Mouse (Mus musculus) gastrocnemius, postnatal 25 days (tissue): ENCODE data around the gene Optn. TPM values are rescaled to one million over a fixed set of nuclear protein-coding genes. Genes with fewer than 3 reads are reported as not detected.
"Not testable (repeated sequence)": the region's sequence is repeated elsewhere in the genome, so short reads cannot be mapped to it uniquely, and the experiment has no call there.

ENCODE experiments used
- DNase-seq: peaks from one replicate; pipeline ENCODE4 v3.0.0; 2022
- long read RNA-seq, 2 experiments: library from polyadenylated mRNA; stranded (forward); transcript quantifications; one replicate each; pipeline ENCODE4 v2.0.0; 2021
- total RNA-seq, 2 experiments: library from RNA; stranded (reverse); gene quantifications; 1 replicate in 1 of 2; 2 replicates in 1 of 2; pipeline ENCODE4 v1.2.3; 2021

Gene Optn
- 10 to 100 TPM; 58.9 to 62.0 TPM for total RNA-seq
- long read RNA-seq, experiment 1, transcript Optn-202 (14 exons, 2,614 nt) = major isoform, 22 of 77 reads
- long read RNA-seq, experiment 1, partial matches to known transcripts = 7 of 77 reads
- long read RNA-seq, experiment 1, other reads (novel, unspliced or antisense) = 46 of 77 reads
- long read RNA-seq, experiment 2, transcript Optn-202 (14 exons, 2,614 nt) = major isoform, 55 of 97 reads
- long read RNA-seq, experiment 2, transcript Optn-201 (15 exons, 2,411 nt) = minor isoform, 13 of 97 reads
- long read RNA-seq, experiment 2, partial matches to known transcripts = 2 of 97 reads
- long read RNA-seq, experiment 2, other reads (novel, unspliced or antisense) = 27 of 97 reads

DNA sequence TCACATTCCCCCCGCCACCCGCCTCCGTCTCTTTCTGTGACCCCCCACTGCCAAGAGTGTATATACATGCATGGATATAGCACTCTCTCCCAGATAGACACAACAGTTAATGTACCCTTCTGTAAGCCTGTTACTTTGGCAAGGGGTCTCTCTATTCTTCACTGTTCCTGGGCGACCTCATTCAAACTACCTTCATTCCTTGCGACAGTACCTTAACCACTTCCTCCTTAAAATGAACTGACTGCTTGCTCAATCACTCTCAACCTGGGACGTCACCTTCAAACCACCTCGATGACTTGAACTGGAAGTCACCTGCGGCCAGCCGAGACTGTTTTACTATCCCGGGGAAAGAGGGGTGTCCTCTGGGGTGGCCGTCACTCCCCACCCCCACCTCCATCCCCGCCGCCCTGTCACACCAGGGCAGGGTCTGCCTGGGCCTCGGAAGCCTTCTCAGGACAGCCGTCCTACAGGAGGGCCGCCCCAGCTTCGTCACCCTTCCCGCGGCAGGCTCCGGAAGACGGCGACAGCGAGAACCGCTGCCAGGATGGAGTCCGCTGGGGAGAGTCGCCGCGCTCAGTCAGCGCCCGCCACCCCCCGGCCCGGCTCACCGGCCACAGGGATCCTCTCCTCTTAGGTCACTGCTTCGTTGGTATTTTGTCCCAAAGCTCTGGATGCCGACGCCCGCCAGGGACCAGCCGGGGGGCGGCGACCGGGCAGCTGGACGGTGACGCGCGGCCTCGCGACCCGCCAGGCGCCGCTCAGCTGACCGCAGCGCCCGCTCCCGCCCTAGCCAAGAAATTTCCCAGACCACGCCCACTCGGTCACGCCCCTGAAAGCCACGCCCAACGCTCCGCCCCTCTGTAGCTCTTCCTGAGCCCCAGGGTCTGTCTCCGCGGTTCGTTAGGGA lies at the start of gene Optn:
Optn (minus strand) TSS at position 753 of the 907 bp plus-strand sequence.
- DNase-seq = peak; percentile 84

DNA sequence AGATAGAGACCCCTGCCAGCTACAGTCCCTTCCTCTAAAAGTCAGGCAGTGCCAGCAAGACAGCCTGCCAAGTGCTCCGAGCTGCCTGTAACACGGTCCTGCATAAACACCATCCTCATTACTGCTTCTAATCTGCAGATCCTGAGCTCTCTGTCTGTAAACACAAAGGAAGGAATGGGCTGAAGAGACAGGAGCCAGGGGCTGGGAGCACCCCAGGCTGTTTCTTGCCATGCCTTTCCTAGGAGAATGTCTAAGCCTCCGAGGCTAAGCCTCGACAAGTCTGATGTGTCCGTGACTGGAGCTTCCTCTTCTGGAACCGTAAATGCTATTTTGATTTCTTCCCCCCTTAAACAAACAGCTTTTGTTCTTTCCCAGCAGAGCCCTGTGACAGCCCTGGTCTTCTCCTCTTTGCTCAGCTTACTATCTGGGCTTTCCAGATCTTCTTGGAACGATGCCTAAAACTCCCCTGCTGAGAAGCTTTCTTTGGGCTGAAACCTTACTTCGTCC lies 49.0 kb upstream of the Optn start:
- no peak for DNase-seq

DNA sequence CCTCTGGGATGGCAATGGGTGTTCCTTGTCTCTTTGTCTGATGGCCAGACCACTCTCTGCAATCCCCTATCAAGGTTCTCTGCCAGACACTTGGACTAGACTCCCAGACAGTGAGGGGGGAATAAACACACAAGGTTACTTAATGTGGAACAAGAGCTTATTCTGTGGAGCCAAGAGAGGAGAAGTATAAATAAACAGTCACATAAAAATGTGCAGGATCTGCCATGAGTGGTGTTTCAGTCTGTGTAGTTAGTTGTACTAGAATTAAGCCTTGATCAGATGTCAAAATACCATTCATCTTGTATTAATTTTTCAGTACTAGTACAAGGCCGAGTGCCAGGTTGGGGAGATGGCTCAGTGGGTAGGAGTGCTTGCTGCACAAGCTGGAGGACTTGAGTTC lies 39.0 kb upstream of the Optn start:
- DNase-seq = no peak

GRCm38 (mm10) chr2:5101743-5102245 lies 37.9 kb upstream of the Optn start:
- no peak for DNase-seq

GRCm38 (mm10) chr2:5099176-5099575 lies 35.3 kb upstream of the Optn start:
- no peak for DNase-seq

DNA sequence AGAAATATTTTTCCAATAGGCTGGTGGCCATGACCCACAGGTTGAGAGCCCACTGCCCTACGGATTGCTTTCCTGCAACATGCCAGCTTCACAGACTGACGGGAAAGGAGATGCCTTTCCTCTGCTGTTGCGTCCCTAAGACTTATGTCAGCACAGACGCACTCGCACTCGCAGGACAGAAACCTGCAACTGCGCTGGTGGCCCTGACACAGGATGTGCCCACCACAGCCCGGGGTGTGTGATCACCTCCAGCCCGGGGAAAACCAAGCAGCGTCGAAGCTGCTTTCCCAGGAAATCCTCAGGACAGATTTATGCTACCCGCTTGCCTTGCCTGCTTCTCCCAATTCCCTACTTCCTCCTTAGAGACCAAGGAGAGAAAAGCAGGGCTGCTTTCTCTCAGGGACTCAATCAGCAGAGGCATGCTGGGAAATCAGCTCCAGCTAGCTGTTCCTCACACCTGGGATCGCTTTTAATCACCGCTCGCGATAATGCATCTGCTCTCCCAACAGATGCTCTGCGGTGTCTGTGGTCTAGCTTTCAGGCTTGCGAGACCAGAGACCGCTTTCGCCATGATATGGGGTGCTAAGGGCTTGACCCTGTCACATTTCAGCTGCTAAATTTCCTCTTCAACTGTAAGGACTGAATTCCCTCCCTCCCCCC lies 34.1 kb upstream of the Optn start:
- DNase-seq = no peak

DNA sequence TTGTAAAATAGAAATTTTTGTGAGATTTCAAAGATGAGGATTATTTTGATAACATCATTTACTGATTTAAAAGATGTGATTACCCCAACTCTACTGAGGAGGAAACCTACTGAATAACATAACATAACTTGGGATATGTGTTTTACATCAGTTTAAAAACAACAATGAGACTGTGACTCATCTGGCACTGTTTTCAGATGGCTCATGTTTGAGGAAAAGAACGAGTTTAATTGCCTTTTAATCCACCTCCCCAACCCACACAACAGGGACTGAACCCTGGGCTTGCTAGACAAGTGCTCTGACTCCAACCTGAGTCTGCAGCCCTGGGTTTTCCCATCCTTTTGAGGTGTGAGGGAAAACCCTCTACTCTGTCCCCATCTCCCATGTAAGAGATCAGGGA lies 31.5 kb upstream of the Optn start:
- no peak for DNase-seq

- DNase-seq = no peak
Measured at GRCm38 (mm10) chr2:5094876-5095275, 31.0 kb upstream of the Optn start.

DNA sequence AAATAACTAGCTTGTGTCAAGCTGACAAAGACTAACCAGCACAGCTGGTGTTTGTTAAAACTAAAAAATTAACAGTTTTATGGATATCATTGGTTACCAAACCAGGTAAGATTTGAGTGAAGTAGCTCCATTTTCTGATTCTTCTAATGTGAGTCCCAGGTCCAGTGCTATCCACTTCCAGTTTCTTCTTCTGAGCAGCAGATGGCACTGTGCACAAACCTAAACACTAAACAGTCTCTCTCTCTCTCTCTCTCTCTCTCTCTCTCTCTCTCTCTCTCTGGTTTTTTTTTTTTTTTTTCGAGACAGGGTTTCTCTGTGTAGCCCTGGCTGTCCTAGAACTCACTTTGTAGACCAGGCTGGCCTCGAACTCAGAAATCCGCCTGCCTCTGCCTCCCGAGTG lies 26.5 kb upstream of the Optn start:
- DNase-seq = not testable (repeated sequence)

- DNase-seq = no peak
Measured at GRCm38 (mm10) chr2:5087667-5088066, 23.8 kb upstream of the Optn start.

GRCm38 (mm10) chr2:5083739-5084138 lies 19.9 kb upstream of the Optn start:
- DNase-seq = no peak

- DNase-seq = peak; percentile 16
Measured at GRCm38 (mm10) chr2:5080053-5080787, 16.4 kb upstream of the Optn start.

DNA sequence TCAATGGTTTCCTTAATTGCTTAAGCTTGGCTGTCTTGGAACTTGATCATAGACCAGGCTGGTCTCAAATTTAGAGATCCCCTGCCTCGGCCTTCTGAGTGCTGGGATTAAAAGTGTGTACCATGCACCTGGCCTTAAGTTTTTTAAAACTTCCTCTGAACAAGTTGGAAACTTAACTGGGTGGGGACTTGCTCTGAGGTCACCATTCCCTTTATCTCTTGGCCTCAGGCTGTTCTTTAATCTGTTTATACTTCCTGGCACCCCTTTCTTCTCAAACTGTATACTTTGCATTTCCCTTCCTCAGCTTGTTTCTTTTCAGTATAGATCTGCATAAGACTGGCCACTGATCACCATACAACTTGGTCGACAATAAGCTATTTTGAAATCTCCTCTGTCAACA lies 14.1 kb upstream of the Optn start:
- no peak for DNase-seq

DNA sequence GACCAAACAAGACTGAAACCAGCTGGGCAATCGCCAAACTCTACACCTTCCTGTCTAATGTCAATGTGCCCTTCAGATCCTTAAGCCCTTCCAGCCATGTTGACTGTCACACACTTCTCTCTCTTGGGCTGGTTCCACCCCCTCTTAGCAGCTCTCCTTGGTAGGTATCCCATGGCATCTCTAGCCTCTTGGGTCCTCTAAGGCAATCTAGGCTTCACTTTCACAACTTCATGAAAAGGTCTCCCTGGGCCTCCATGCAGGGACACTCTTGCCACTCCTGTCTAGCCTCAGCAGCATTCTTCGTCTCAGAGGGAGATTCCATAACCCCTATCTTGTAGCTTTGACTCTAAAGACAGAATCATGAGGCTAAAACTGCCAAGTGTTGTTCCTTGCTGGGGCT lies 13.6 kb upstream of the Optn start:
- DNase-seq = no peak

- DNase-seq = no peak
Measured at GRCm38 (mm10) chr2:5075856-5076255, 12.0 kb upstream of the Optn start.

DNA sequence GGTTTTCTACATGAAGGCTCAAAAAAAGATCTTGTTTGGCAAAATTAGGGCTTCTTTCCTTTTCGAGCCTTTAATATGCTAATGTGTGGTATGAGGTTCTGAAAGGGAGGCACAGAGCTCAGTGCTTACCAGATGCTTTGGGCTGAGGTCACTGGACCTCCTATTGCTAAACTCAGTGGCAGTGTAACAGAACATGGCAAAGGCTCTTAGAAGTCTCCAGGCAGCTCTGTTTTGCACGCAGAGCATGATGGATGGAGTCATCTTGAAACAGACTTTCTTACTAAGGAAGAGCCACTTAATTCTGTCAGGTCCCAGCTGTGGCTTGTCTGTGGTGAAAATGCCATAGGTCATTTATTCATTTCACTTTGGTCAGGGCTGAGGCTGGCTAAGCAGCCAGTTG lies 11.6 kb upstream of the Optn start:
- no peak for DNase-seq

DNA sequence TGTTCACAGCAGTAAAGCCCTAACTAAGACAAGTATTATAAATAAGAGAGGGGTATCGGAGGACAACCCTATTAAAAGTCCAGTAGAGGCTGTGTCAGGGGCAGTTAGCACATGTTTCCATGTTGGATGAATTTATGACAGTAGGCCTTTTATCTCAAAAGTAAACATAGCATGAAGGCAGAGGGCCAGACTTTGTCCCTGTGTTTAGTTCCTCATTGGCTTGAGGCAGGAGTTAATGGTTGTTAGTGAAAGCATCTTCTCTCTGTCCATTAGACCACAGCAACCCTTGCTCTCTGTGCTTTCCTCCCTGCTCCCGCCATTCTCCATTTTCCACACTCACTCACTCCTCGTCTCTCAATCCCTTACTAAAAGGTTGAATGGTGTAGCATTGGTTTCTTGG lies 9.9 kb upstream of the Optn start:
- DNase-seq = no peak

DNA sequence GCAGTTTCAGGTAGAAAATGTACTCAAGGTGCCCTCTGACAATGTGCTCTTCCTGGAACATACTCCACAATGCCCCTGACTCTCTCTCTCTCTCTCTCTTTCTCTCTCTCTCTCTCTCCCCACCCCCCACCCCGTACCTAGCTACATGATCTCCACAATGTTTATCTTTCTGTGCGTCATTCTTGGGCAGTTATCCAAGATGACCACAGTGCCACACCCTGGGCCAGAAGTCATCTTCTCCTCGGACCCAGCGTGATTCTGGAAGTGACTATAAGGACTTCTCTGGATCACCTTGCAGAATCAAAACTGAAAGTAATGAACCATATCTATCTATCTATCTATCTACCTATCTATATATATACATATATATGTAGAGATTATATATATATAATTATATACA lies 4.1 kb upstream of the Optn start:
- no peak for DNase-seq

DNA sequence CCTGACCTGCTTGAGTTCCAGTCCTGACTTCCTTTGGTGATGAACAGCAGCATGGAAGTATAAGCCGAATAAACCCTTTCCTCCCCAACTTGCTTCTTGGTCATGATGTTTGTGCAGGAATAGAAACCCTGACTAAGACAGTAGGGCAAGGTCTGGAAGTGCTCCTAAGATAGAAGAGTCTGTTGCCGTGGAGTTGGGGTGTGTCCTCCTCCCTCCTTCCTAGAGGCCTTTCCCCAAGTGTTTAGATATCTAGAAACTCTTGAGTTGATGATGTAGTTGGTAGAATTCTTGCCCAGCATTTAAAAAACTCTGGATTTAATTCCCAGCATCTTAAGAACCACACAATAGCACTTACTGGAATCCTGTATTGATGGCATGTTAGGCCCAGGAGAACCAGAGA lies 3.4 kb upstream of the Optn start:
- not testable (repeated sequence) for DNase-seq

DNA sequence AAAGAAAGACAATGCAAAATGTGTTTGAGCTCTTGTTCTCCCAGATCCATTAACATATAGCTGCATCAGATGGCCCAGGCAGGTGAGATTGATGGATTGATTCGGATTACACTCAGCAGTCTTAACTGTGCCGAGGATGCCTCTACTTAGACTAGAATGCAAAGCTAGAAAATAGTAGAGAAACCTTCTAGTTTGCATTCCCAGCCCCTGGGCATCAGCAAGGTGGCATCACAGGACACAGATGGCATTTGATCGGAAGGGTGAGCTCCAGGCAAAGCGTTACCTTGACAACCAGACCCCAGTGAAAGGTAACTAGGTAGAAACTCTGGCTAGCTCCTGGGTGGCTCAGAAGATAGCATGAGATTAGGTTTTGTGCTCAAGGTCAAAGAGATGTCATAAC lies 396 bp upstream of the Optn start:
- peak; percentile 3 for DNase-seq

DNA sequence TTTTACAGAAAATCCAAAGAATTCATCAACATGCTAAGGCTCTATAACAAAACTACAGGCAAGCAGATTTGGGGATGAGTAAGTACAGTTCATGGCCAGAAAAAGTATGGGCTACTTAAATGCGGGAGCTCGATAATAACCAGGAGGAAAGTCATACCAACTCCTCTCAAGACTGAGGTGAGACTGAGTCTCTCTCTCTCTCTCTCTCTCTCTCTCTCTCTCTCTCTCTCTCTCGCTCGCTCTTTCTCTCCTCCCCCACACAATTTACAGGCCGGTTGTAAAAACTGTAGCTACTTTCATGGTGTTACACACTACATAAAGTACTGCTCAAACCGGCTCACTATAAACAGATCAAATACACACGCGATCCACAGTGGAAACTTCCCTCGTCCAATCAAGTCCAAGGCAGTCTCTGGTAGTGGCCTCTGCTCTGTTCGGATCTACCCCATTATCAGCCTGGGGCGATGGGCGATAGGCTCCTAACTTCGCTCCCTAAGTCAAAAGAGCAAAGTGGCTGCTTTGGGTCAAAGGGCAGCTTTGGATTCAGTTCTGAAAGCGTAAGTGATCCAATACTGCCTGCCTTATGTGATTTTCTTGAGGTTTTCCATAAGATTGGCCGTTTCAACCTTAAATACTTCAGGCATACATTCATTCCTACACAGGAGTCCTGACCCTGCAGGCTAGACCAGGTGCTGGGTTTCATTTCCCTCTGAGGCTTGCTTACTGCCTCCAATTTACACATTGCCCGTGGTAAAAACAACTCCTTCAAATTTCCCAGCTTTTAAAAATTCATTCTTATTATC lies 1.2 kb downstream of the Optn start:
- DNase-seq = peak; percentile 2
